Mouse (Mus musculus) C2C12 (cell line): ENCODE results near the gene Fbxo8.

Experiments used
- CEBPB ChIP-seq: IDR thresholded peaks from one replicate; pipeline ENCODE4 v1.6.1; 2011; ENCODE audit warnings: low read depth, mild to moderate bottlenecking, control low read depth, moderate library complexity
- CTCF ChIP-seq: IDR thresholded peaks from one replicate; pipeline ENCODE4 v1.5.1; 2011; ENCODE audit not compliant: control insufficient read depth, insufficient read depth, insufficient read length
- MAX ChIP-seq: IDR thresholded peaks from one replicate; pipeline ENCODE4 v1.6.1; 2011; ENCODE audit warnings: mild to moderate bottlenecking, control low read depth
- MYOD1 ChIP-seq: IDR thresholded peaks from one replicate; pipeline ENCODE4 v1.6.1; 2011; ENCODE audit warnings: low read depth; ENCODE audit not compliant: control insufficient read depth, insufficient read length
- MYOG ChIP-seq: IDR thresholded peaks from one replicate; pipeline ENCODE4 v1.6.1; 2011; ENCODE audit not compliant: control insufficient read depth, insufficient read length; ENCODE audit errors: extremely low read depth
- USF1 ChIP-seq: IDR thresholded peaks from one replicate; pipeline ENCODE4 v1.6.1; 2011; ENCODE audit warnings: low read depth, mild to moderate bottlenecking, control low read depth, moderate library complexity

- no peak for TF ChIP-seq CTCF
- no peak for TF ChIP-seq MYOG
- no peak for TF ChIP-seq MAX
- no peak for TF ChIP-seq MYOD1
- TF ChIP-seq CEBPB, result no peak
- no peak for TF ChIP-seq USF1
Observed at GRCm38 (mm10) chr8:56518848-56519247, 32.0 kb upstream of the Fbxo8 start.
